Mouse (Mus musculus): ENCODE data around the gene Smoc1.
A peak's percentile ranks its signal among the peaks of the same experiment; 100 is the strongest.

Smoc1 gene

DNA sequence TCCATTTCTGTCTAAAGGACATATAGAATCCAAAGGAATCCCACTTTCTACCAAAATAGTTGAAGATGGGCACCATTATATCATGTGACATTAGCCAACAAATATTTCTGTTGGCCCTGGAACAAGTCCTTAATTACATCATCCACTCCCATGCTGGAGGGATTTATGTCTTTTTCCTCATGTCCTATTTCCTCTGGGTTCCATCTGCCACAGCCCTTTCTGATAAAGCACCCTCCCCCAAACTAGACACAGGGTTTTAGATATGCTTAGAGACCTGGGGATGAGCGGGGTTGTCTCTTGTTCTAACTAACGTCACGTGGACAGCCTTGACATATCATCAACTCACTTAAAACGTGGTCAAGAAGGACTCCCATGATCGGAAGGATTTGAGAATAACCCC lies 102.1 kb downstream of the Smoc1 start:
- DNase-seq (ENCODE audit: extremely low spot score, low spot score): no peak

DNA sequence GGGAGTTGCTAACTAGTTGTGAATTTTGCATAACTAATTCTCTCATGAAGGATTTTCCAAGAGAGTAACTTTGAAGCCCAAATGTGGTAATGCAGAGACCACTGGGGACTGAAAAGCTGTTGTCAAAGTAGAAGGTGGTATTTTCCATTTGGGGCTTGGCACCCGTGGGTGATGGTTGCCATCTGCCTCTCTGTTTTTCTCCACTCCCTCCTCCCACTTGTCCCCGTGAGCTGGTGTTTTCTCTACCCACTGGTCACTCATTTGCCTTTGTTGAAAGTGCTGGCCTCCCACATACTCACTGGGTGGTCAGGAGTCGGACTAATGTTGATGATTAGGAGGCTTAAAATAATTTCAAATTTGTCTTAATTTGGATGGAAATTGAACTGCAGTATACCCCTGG lies 104.1 kb downstream of the Smoc1 start:
- DNase-seq (ENCODE audit: extremely low spot score, low spot score): no peak

DNA sequence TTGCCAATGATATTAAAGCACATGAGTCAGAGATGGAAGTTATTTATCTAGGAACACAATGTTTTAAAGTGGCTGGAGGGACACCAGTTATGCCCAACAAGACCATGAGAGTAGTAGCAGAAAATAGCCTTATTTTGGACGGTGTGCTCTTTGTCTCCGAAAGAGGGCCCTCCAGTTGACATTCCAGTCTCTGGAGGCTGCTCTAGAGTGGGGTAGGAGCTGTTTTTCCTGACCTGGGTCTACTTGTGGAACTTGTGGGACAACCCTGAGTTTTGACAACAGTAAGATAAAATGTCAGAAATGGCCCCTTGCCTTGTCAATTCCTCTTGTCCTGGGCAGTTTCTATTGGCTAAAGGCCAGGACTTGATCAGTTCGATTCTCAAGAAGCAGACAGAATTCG lies 104.5 kb downstream of the Smoc1 start:
- no peak for DNase-seq (ENCODE audit: extremely low spot score, low spot score)

DNA sequence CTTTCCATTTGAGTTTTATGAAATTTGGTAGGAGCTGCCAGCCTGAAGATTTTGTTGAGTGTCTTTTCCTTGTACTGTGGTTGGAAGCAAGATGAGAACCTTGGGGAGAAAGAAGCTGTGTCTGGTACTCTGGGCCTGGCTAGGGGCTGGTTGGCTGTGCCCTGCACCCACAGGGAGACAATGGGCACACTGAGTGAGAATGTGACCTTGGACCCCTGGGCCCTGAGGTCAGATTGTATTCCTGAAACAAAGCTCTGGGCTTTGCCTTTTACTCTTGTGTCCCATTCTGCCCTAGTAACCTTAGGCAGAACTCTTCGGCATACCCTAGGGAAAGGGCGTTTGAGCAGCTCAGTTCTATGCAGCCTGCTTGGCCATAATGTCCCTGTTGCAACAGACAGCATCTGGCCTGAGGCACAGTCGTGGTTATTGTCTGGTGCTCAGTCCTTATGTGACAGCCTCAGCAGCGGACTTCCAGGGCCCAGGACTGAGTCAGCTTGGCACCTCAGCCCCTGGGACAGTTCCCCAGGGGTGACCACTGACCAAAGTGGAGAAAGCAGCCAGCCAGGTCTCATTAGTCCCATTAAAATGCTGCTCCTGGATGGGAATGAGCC lies 106.6 kb downstream of the Smoc1 start:
- no peak for DNase-seq (ENCODE audit: extremely low spot score, low spot score)

DNA sequence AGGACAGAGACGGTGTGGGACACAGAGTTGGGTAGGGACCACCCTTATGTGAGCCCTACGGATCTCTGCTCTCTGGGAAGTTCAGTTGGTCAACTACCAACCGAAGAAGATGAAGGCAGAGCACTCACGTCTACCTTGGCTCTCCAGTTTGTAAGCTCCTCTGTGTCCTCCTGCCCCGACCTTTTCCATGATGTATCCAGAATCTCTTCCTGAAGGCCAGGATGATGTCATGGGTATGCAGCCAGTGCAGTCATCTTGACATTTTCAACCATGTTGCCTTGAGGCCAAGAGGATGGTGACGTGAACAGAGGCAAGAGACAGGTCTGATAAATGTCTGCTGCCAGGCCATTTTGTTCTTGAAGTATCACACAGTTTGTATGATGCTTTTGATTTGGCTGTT lies 111.6 kb downstream of the Smoc1 start:
- DNase-seq (ENCODE audit: extremely low spot score, low spot score): no peak

DNA sequence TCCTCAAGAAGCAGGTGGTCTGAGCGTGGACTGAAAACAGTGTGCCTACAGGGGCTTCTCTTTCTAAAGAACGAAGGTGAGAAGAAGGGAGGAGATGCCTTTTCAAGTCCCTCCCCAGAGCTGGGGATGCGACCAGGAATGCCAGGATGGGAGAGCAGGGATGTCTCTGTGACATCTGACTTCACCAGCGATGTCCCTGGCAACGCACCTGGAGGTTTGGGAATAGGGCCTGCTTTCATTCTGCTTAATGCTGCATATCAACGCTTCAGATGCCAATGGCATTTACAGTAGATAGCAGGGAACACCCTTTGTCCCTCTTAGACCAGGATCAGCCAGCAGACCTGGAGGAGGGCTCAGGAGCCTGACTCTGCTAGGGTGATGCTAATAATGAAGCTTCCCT lies 112.9 kb downstream of the Smoc1 start:
- DNase-seq (ENCODE audit: extremely low spot score, low spot score): no peak

DNA sequence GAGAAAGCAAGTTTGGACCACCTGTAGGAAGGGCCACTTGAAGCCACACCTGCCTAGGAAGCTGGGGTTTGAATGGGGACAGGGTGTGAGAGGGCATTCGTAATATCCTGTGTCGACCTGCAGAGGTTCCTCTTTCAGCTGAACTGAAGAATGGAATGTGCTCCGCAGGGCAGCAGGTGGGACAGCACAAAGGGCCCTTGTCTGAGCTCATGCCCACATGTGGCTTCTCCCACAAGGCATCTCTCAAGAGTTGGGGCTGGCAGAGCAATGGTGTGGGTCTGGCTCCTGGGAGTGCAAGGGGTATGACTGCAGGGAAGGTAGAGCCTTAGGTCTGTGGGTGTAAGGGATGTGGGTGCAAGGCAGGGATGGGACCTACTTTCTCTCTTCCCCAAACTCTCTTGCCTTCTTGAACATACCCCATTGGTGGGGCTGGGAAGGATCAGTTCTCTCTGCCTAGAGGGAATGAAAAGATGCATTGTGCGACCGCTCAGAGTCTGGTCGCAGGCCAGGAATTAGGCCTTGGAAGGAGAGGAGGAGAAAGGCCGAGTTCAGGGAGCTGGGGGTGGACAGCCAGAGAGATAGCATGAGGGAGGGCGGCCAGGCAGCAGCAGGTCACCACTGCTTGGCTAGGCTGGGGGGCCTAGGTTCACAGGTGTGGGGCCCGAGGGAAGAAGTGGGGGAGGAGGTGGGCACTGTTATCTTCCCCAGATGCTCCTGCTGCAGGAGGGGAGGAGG lies 114.2 kb downstream of the Smoc1 start:
- DNase-seq (ENCODE audit: extremely low spot score, low spot score): peak; percentile 37

DNA sequence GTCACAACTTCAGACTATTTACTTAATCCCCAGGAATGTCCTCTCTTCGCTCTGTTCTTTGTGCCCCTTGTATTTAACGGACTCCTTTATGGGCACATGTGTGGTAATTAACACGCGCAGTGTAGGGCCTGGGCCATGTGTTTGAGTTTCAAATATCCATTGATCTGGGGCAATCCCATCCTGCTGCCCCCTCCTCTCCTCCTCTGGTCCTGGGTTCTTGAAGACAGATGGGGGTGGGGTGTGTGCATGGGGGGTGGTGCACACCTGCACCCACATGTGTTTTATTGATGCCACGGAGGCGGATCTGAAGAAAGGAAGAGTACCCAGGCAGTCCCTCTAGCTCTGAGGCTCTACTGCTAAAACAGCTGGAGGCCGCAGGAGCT lies 114.7 kb downstream of the Smoc1 start:
- DNase-seq (ENCODE audit: extremely low spot score, low spot score): peak; percentile 29

DNA sequence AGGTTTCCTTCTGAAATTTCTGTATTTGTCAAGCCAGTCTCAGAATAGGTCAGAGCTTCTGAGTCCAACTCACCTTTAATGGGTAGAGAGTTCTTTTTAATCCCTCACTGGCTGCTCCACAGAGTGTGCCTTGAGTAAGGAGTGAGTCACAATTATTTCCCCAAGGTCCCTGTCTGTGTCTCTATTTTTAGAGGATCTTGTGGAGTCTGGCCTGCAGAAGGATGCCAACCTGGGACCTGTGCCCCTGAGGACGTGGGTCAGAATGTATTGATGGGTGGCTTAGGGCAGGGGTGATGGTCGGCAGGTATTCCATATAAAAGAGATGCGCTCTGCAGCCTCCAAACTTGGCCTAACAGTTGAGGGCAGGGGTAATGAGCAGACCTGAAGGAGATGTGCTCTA lies 115.6 kb downstream of the Smoc1 start:
- DNase-seq (ENCODE audit: extremely low spot score, low spot score): no peak

DNA sequence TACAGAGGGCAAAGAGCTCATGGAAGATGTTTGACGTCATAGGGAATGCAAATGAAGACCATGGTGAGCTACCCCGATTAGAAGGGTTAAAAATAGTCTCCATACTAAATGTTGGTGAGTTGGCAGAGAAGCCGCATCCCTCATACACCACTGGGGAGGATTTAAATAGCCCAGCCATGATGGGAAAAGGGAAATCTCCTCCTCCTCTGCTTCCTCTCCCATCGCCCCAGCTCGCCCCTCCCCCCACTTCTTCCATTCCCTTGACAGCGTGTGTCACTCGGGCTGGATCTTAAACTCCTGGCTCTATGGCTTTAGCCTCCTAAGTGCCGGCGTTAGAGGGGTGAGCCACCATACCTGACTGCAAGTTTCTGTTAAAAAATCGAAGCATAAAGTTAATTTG lies 117.6 kb downstream of the Smoc1 start:
- DNase-seq (ENCODE audit: extremely low spot score, low spot score): no peak

DNA sequence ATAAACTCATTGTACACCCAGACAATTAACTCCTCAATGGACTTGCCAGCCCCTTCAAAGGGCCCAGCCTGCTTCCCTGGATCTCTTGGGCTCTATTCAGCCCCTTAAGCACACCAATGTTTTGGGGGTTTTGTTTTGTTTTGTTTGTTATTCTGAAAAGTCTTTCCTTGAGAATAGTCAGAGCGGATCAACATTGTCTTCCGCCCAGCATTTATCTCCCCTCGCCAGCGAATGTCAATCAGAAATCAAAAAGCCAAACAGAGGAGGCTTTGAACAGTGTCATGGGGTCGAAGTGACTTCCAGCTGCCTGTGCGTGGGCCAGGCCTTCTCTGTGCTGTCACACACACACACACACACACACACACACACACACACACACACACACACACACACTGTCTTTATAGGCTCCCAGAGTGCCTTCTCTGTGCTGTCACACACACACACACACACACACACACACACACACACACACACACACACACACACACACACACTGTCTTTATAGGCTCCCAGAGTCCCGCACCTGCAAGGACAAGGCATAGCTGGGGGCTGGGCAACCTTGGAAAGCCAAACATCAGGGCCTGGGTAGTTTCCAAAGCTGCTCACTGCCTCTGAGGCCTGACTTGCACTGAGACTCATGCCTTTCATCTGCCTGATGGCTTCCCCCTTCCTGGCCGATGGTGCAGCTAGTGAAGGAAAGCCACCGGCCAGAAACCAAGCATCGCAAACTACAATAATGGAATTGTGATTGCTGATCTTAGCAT lies 120.0 kb downstream of the Smoc1 start:
- no peak for DNase-seq (ENCODE audit: extremely low spot score, low spot score)

DNA sequence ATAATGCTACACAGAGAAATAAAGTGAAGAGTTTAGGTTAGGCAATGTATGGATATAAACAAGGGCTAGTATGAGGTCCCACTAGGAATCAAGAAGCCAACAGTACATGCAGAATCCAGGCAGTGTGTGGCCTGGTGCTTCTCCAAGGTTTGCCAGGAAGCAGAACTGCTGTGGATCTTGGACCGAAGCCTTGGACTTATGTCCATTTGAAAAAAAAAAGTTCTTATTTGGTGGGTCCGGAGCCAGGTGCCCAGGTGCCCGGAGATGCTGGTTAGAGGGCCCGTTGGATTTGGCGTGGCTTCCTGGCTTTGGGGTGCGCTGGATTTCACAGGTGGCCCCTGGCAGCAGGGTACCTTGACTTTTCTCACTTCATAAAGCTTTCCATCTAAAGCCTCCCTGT lies 121.3 kb downstream of the Smoc1 start:
- DNase-seq (ENCODE audit: extremely low spot score, low spot score): no peak

DNA sequence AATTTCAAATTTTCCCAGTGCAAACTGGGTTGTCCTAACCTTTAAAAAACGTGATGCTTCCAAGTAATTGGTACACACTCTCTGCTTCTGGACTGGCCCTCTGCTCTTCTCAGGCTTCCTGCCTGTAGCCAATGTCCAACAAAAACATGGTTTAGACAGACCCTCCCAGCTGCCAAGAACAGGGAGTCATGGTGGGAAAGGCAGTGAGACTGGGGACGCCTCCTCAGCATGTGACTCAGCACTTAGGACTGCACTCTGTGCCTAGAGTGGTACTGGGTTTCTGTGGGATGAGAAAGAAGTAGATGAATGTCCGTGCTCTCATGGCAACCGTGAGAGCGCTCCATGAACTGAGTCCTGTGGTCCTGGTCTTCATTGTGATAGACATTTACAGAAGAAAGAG lies 124.3 kb downstream of the Smoc1 start:
- DNase-seq (ENCODE audit: extremely low spot score, low spot score): no peak

DNA sequence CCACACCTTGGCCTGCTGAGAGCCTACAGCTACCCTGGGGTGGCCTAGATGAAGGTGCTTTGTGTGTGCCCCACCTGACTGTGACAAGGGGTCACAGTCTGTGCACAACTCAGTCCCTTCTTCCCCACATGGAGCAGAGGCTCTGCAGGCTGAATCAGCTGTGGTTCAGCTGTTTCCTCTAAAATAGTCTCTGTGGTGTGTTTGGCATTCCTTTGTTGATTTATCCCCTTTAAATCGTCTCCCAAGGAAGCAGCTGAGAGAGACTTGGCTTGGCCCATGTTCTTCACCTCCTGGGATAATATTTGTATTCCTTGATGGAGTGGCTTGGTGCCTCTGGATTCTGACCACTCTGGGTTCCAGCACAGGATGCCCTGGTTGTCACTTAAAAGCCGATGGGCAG lies 125.5 kb downstream of the Smoc1 start:
- no peak for DNase-seq (ENCODE audit: extremely low spot score, low spot score)

DNA sequence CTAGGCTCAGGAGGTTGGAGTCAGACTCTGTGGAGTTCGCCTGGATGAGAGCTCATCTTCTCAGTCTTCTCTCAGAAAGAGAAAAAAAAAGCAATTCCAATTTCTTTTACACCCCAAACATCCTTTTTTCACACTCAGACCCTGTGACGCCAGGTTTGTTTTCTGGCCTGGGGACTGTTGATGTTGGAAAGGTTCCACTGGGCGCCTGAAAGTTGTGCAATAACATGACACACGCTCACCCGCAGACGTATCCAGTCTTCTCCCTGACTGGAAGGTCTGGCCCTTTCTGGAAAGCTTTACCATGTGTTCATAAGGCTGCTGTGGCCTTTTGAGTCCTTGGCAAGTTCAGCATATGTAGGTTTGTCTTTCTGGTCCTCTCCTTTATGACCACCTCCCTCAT lies 129.1 kb downstream of the Smoc1 start:
- no peak for DNase-seq (ENCODE audit: extremely low spot score, low spot score)

DNA sequence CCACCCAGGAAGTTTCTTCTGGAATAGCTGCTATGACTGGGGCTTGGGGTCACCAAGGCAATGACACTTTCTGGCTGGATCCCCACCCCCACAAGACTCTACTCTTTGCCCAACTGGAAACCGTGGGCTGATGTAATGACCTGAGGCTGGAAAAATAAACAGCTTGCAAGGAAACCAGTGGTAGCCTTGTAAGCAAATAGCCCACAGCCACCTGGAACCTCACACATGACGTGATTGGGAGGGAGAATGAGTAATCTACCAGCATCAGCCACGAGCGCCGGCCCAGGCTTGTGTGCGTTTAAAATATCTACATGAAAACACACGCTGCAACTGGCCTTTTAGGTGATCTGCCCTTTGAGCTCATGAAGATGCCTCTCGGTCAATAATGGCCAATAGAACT lies 130.2 kb downstream of the Smoc1 start:
- no peak for DNase-seq (ENCODE audit: extremely low spot score, low spot score)

DNA sequence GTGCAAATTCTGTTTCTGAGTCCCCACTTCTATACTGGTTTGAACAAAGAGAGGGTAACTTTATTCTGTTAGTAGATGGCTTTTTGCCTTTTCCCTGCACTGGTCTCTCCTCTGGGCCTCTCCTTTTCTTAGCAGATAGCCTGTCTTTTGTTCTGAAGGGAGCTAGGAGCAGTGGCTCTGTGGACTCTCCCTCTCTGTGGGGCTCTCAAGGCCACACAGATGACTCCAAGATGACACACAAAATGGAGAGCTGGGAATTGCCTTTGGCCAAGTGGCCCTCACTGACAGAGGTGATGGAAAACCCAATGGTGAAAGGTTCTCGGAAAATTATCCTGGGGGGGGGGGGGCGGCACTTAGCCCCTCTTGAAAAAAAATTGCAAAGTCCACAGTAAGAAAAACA lies 133.3 kb downstream of the Smoc1 start:
- no peak for DNase-seq (ENCODE audit: extremely low spot score, low spot score)

DNA sequence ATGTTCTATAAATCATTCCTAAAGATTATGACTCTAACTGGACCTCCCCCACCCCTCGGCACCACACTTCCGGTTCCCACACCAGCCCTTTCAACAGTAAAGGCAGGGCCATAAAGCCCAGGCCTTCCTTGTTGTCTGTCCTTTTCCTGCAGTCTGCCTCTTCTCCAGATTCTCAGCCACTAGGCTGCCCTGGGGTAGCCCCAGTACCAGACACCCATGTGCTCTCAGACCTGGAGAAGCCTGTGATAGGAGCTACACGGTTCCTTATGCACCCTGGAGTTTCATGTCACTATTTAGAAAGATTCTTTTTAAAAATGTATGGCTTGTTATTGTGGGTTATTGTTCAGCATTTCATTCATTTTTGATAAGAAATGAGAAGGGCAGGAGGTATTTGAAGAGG lies 133.8 kb downstream of the Smoc1 start:
- no peak for DNase-seq (ENCODE audit: extremely low spot score, low spot score)

DNA sequence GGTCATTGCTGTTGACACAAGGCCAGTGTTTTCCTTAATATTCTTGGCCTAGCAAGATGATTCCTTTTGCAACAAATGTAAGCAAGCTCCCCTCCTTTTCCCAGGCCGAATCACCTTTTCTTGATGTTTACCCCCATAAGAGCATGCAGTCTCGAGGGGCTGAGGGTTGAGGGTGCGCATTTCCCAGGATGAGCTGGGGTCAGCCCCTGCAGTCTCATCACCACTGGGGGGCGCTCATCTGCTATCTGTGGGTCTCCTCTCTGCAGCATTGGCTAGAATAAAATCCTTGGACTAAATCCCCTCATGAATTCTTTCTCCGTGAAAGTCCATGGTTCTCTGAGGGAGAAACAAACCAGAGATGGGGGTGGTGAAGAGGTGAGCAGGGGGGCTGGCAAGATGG lies 134.2 kb downstream of the Smoc1 start:
- peak; percentile 52 for DNase-seq (ENCODE audit: extremely low spot score, low spot score)

DNA sequence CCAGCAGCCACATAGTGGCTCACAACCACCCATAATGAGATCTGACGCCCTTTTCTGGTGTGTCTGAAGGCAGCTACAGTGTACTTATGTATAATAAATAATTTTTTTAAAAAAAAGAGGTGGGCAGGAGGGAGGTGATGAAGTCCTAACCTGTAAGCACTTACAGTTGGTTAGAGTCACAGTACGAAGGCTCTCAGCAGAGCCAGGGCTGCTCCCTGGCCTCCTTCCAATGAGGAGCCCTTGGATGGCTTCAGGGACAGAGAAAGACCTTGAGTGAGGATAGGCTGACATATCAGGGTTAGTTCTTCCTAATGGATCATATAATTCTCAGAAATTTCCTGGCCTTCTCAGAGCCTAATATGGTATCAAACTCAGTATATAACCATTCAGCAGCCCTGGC lies 134.7 kb downstream of the Smoc1 start:
- DNase-seq (ENCODE audit: extremely low spot score, low spot score): no peak

DNA sequence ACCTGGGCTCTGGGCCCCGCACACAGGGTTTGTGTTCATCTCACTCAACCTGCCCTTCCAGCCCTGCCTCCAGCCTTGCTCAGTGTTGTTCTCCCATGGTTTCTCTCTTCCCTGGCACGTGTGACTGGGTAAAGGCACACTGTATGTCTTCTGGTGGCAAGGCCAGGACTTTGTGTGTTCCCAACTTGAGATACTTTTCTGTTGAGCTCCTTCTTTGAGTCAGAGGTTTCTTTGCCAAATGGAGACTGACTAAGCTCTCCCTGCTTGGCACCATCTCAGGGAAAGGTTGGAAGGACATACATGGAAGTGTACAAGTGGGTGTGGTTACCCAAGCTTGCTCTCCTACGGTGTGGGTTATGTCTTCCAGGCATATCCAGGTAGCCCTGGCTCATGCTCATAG lies 136.5 kb downstream of the Smoc1 start:
- no peak for DNase-seq (ENCODE audit: extremely low spot score, low spot score)

DNA sequence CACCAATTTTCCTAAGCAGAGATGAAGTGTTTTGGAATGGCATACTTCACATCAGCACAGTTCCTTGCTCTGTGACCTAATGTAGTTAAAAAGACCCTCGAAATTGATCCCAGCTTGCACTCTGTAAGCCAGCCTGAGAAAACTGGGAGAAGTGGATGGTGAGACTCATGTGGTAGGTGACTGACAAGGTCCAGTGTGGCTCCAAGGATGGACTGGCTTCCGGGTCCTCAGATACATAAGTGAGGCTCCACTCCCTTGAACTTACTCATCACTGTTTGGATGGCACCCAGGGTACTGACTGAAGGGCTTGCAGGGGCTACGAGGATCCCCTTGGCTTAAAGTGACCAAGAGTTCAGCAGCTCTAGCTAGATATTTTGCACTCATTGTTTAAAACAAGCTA lies 137.0 kb downstream of the Smoc1 start:
- no peak for DNase-seq (ENCODE audit: extremely low spot score, low spot score)

DNA sequence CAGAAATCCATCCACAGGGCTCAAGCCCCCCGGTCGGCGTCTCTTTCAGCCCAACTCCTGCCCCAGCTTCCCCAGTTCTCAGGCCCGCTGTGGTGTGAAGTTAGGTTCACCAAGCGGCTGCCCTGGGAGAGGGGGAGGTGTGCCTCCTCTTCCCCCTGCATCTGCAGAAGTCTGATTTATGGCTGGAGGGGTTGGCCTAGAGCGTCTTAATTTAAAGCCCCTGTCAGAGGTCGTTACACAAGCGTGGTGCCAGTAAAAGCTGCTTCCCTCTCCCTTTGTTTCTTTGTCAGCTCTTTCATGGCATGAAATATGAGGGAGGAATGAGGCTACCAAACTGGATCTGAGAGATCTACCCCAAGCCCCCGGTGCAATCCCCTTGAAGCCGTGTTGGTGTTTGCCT lies 139.5 kb downstream of the Smoc1 start:
- DNase-seq (ENCODE audit: extremely low spot score, low spot score): peak; percentile 75
